Mouse (Mus musculus) lung, postnatal 0 days (tissue): ENCODE measurements at regions not wholly inside any gene's neighbourhood (a gene's known extent, or its start where the extent isn't known, plus 50 kb on each side); places are given as distances from the start of the nearest gene placed in this dataset.

ENCODE experiments used
- ATAC-seq: fragments of 200-750 bp; cut with Nextera tagmentation; 2 replicates; pipeline ENCODE4 v1.8.0; 2017; ENCODE audit warnings: moderate library complexity
- DNase-seq: peaks from one replicate; pipeline ENCODE4 v3.0.0-alpha.2; 2016; ENCODE audit warnings: low spot score
- H3K27ac ChIP-seq: fragments of 300-500 bp; sonication (generic); 2 replicates; pipeline ENCODE4 v1.5.1; 2014; ENCODE audit warnings: antibody characterized with exemption, mild to moderate bottlenecking, low read length, mixed read lengths
- H3K27me3 ChIP-seq: fragments of 300-500 bp; sonication (generic); replicated peaks from 2 replicates; pipeline ENCODE4 v1.6.1; 2014; ENCODE audit warnings: low read length, mixed read lengths; ENCODE audit not compliant: insufficient read depth
- H3K36me3 ChIP-seq: fragments of 300-500 bp; sonication (generic); 2 replicates; pipeline ENCODE4 v1.6.1; 2014; ENCODE audit warnings: low read length, mixed read lengths; ENCODE audit not compliant: insufficient read depth
- H3K4me1 ChIP-seq: fragments of 300-500 bp; sonication (generic); 2 replicates; pipeline ENCODE4 v1.6.1; 2014; ENCODE audit warnings: antibody characterized with exemption, low read depth, low read length, mixed read lengths; ENCODE audit not compliant: insufficient read depth
- H3K4me2 ChIP-seq: fragments of 300-500 bp; sonication (generic); replicated peaks from 2 replicates; pipeline ENCODE4 v1.6.1; 2014; ENCODE audit warnings: low read depth, mild to moderate bottlenecking, low read length, moderate library complexity, mixed read lengths
- H3K4me3 ChIP-seq: fragments of 300-500 bp; sonication (generic); 2 replicates; pipeline ENCODE4 v1.5.1; 2014; ENCODE audit warnings: low read depth, low read length
- H3K9ac ChIP-seq: fragments of 300-500 bp; sonication (generic); replicated peaks from 2 replicates; pipeline ENCODE4 v1.6.1; 2014; ENCODE audit warnings: low read depth, mild to moderate bottlenecking
- H3K9me3 ChIP-seq: fragments of 300-500 bp; sonication (generic); 2 replicates; pipeline ENCODE4 v1.6.1; 2016; ENCODE audit warnings: low read length, mixed read lengths
- CTCF ChIP-seq: IDR thresholded peaks from 2 replicates; pipeline ENCODE4 v1.5.1; 2016; ENCODE audit warnings: antibody characterized with exemption, mild to moderate bottlenecking
- EP300 ChIP-seq: IDR thresholded peaks from 2 replicates; pipeline ENCODE4 v1.6.1; 2016; ENCODE audit warnings: antibody characterized with exemption, mild to moderate bottlenecking, control low read depth
- WGBS: fragments of 180-500 bp; shearing (Covaris S2); extraction: QIAGEN DNeasy Blood & Tissue Kit; methylation state at CpG from one replicate; pipeline ENCODE4 v1.1.7; 2014; 5-methylcytosine and 5-hydroxymethylcytosine counted together

DNA sequence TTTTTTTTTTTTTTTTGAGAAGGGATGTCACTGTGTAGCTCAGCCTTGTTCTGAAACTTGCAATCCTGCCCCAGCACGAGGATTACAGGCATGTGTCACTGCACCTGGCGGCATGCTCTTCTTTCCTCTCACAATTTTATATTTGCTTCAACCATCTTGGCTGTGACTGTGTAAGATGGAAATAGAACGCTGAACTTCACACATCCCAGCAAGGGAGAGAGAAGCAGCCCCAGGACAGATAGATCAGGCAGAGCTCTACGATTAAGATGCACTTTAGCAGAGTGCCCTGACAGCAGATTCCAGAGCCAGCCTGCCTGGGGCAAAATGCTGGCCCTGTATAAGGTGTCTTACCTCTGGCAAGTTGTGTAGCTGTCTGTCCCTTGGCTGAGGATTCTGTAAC, 84.7 kb upstream of the Ube2e1 start:
- no peak for TF ChIP-seq CTCF
- no peaks in the 10 kb centered on the region for H3K9me3 ChIP-seq
- H3K27ac ChIP-seq, result no peak overlapping the region
- no peak for DNase-seq
- H3K4me2 ChIP-seq, result no peak overlapping the region
- H3K36me3 ChIP-seq, result no peaks in the 10 kb centered on the region
- WGBS, result 67% methylated on average over 4 of the region's 4 CpGs
- no peak for ATAC-seq
- H3K27me3 ChIP-seq, result no peaks in the 10 kb centered on the region
- H3K4me3 ChIP-seq, result no peak overlapping the region
- no peak overlapping the region for H3K9ac ChIP-seq
- H3K4me1 ChIP-seq, result no peaks in the 10 kb centered on the region

DNA sequence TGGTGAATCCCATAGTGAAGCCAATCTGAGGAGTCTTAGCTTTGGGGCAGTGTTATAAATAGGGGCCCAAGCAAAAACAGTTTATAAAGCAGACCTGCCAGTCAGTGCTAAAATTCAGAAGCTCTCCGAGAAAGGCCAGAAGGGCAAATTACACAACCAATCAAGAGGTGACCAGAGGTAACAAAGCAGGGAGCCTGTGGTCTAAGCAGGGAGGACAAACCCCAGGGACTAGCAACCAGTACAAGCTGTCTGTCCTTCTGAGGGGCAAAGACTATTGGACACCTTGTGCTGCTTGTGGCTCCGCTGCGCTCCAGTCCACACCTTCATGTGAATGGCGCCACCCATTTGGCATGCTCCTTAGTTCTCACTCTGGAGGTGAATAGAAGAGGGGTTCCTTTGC, 67.3 kb upstream of the Ube2e1 start:
- Histone ChIP-seq H3K9me3 (no peaks in the 10 kb centered on the region), H3K9ac (no peak overlapping the region), H3K4me1 (no peaks in the 10 kb centered on the region), H3K27me3 (no peaks in the 10 kb centered on the region), H3K4me2 (no peak overlapping the region), H3K27ac (no peak overlapping the region), H3K36me3 (no peaks in the 10 kb centered on the region), H3K4me3 (no peak overlapping the region)
- no peak for ATAC-seq
- WGBS, result 93% methylated on average over 4 of the region's 4 CpGs
- DNase-seq, result no peak
- TF ChIP-seq EP300 (no peak), CTCF (no peak)

DNA sequence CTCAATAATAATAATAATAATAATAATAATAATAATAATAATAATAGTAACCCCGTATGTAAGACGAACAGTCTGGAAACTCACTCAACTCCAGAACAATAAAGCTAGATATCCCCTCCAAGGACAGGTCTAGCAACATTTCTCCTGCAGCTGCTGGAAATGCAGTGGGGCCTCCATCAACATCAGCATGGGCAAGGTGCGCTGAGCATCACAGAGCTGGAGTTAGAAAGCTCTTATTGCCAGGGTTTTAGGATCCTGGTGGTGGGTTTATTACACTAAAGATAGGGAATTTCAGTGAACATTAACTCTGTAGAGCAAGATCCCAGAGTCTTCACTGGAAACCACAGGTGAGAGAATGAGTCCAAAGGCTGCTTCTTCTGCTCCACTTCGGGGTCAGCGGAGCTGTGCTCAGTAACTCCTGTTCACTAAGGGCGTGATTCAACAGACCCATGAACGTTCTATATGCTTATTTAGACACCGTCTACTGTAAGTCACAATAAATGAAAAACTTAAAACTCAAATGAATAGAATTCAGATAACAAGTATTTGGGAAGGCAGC, 64.6 kb upstream of the Ube2e1 start:
- no peak overlapping the region for H3K9ac ChIP-seq
- no peaks in the 10 kb centered on the region for H3K9me3 ChIP-seq
- no peak overlapping the region for H3K4me2 ChIP-seq
- no peak for TF ChIP-seq CTCF
- no peak for TF ChIP-seq EP300
- ATAC-seq (no peak), DNase-seq (no peak)
- H3K4me1 ChIP-seq, result no peaks in the 10 kb centered on the region
- H3K27me3 ChIP-seq, result no peaks in the 10 kb centered on the region
- H3K4me3 ChIP-seq, result no peak overlapping the region
- H3K27ac ChIP-seq, result no peak overlapping the region
- H3K36me3 ChIP-seq, result no peaks in the 10 kb centered on the region
- WGBS, result 86% methylated on average over 8 of the region's 8 CpGs

DNA sequence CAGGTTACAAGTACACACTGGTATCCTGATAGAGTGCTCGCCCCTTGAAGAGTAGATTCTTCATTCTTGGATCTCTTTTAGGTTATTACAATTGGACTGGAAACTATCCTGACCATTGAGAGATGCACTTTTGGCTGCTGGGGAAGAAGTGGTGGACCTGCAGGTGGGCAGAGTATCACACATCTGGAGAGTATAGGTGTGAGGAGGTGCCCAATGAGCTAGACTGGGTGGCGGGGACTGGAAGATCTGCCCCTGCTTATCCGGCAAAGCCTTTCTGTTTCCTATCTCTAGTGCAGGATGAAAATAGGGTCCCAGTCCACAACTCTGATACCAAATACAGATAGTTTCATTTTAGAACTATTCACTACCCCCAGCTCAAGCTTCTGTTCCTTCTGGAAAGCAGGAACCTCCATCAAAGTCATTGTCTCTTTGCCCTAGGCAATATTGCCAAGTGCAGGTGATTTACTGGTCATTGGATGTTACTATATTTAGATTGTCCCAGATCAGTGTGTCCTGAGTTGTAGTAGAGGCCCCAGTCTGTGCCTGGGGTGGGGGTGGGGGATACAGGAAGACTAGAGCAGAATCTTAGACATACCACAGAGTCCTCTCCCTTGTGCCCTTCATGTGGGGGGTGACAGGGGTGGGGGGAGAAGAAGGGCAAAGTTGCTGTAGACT, 62.5 kb upstream of the Ube2e1 start:
- Histone ChIP-seq H3K27me3 (no peaks in the 10 kb centered on the region), H3K4me1 (no peaks in the 10 kb centered on the region), H3K4me2 (no peak overlapping the region), H3K4me3 (no peak overlapping the region), H3K9me3 (no peaks in the 10 kb centered on the region), H3K27ac (no peak overlapping the region), H3K9ac (no peak overlapping the region), H3K36me3 (no peaks in the 10 kb centered on the region)
- TF ChIP-seq CTCF (no peak), EP300 (no peak)
- ATAC-seq (no peak), DNase-seq (no peak)
- WGBS, result 84% methylated on average over 3 of the region's 3 CpGs

DNA sequence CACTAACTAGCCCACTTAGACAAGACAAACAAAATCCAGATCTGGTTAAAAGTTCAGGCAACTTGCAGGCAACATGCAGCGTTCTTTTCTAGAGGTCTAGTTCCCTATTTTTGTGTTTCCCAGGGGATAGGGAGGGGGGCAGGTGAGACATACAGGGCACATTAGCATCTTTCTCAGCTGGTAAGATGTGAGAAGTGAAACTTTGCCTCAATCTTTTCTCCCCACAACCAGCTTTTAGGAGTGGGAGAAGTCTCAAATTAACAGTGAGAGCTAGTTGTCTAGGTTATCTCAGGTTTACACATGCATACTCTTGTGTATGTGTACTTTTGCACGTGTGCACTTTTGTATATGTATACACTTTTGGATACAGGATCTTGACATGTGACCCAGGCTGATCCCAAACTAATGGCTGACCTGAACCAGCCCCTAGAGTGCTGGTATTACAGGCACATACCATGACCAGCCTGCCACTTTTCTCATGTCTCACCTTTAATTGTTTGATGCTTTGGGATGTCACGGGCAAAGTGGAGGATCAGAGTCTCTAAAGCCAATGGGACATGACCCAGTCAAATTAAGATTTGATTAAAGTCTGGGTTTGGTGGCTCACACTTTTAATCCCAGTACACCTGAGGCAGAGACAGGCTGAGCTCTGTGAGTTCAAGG, 60.3 kb upstream of the Ube2e1 start:
- ATAC-seq (no peak), DNase-seq (no peak)
- no peaks in the 10 kb centered on the region for H3K27me3 ChIP-seq
- no peak overlapping the region for H3K9ac ChIP-seq
- H3K4me2 ChIP-seq, result no peak overlapping the region
- H3K9me3 ChIP-seq, result no peaks in the 10 kb centered on the region
- H3K27ac ChIP-seq, result no peak overlapping the region
- WGBS, result 68% methylated on average over 3 of the region's 3 CpGs
- no peak for TF ChIP-seq CTCF
- no peak for TF ChIP-seq EP300
- H3K36me3 ChIP-seq, result no peaks in the 10 kb centered on the region
- no peaks in the 10 kb centered on the region for H3K4me1 ChIP-seq
- H3K4me3 ChIP-seq, result no peak overlapping the region

DNA sequence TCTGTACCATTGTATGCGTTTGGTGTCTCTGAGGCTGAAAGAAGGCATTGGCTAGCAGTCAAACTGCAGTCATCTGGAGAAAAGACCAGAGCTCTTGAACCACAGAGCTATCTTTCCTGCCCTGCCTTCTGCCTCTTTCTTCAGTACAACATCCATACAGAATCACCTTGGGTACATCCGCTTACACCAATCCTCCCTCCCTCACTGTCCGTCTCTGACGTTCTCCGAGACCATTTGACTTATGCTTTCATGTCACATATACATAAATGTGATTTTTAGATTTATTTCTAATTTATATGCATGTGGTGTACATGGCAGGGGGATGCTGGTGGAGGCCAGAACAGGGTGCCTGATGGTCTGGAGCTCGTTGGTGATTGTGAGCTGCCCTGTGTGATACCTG, 57.7 kb upstream of the Ube2e1 start:
- Histone ChIP-seq H3K4me3 (no peak overlapping the region), H3K4me2 (no peak overlapping the region), H3K27ac (no peak overlapping the region), H3K27me3 (no peaks in the 10 kb centered on the region), H3K4me1 (no peaks in the 10 kb centered on the region), H3K9ac (no peak overlapping the region), H3K36me3 (no peaks in the 10 kb centered on the region), H3K9me3 (no peaks in the 10 kb centered on the region)
- TF ChIP-seq CTCF, result no peak
- no peak for TF ChIP-seq EP300
- WGBS, result 83% methylated on average over 6 of the region's 6 CpGs
- DNase-seq (no peak), ATAC-seq (no peak)
